Mouse (Mus musculus) heart, embryonic 11.5 days (tissue): Measurements from ENCODE around the gene Gria2. TPM values are rescaled to one million over a fixed set of nuclear protein-coding genes. Genes with fewer than 3 reads are reported as not detected.

Source experiments
- ATAC-seq: fragments of 200-750 bp; cut with Nextera tagmentation; replicated peaks from 2 replicates; pipeline ENCODE4 v1.8.0; 2017; ENCODE audit warnings: moderate library complexity; ENCODE audit not compliant: insufficient number of reproducible peaks, low FRiP score, low TSS enrichment
- H3K27ac ChIP-seq: fragments of 300-500 bp; sonication (generic); 2 replicates; pipeline ENCODE4 v1.5.1; 2014; ENCODE audit warnings: mild to moderate bottlenecking, low read depth, low read length
- H3K27me3 ChIP-seq: fragments of 300-500 bp; sonication (generic); 2 replicates; pipeline ENCODE4 v1.6.1; 2014; ENCODE audit warnings: mild to moderate bottlenecking, low read length, mixed read lengths; ENCODE audit not compliant: control insufficient read depth, insufficient read depth
- H3K36me3 ChIP-seq: fragments of 300-500 bp; sonication (generic); 2 replicates; pipeline ENCODE4 v1.6.1; 2014; ENCODE audit warnings: mild to moderate bottlenecking, low read length, moderate library complexity, mixed read lengths; ENCODE audit not compliant: control insufficient read depth, insufficient read depth
- H3K4me1 ChIP-seq: fragments of 300-500 bp; sonication (generic); 2 replicates; pipeline ENCODE4 v1.6.1; 2014; ENCODE audit warnings: low read length; ENCODE audit not compliant: control insufficient read depth, insufficient read depth
- H3K4me2 ChIP-seq: fragments of 300-500 bp; sonication (generic); 2 replicates; pipeline ENCODE4 v1.6.1; 2014; ENCODE audit warnings: mild to moderate bottlenecking, moderate library complexity
- H3K4me3 ChIP-seq: fragments of 300-500 bp; sonication (generic); 2 replicates; pipeline ENCODE4 v1.5.1; 2014; ENCODE audit warnings: low read depth, low read length
- H3K9ac ChIP-seq: fragments of 300-500 bp; sonication (generic); 2 replicates; pipeline ENCODE4 v1.6.1; 2014; ENCODE audit warnings: mild to moderate bottlenecking, low read depth, low read length, moderate library complexity
- H3K9me3 ChIP-seq: fragments of 300-500 bp; sonication (generic); replicated peaks from 2 replicates; pipeline ENCODE4 v1.6.1; 2016; ENCODE audit warnings: low read length; ENCODE audit not compliant: control insufficient read depth
- WGBS: fragments of 180-500 bp; shearing (Covaris S2); extraction: QIAGEN DNeasy Blood & Tissue Kit; methylation state at CpG from one replicate; pipeline ENCODE4 v1.1.7; 2014; ENCODE audit not compliant: insufficient replicate concordance; 5-methylcytosine and 5-hydroxymethylcytosine counted together
- polyA plus RNA-seq: library from polyadenylated mRNA; unstranded; fragments of >200 nt; fragmentation: Nextera tagmentation; extraction: Ambion mirVana; gene quantifications from 2 replicates; pipeline ENCODE4 v1.2.1, GENCODE M21; 2014

Gene Gria2
- polyA plus RNA-seq, 1 experiment from 2014 or later, result 1.7 TPM

GRCm38 (mm10) chr3:80795284-80795683 is 7.4 kb downstream of the Gria2 start:
- ATAC-seq, result no peak
- H3K9me3 ChIP-seq, result no peaks in the 10 kb centered on the region

GRCm38 (mm10) chr3:80787116-80787744 is 15.4 kb downstream of the Gria2 start:
- no peaks in the 10 kb centered on the region for H3K4me1 ChIP-seq
- H3K4me3 ChIP-seq, result no peak overlapping the region
- no peak overlapping the region for H3K27ac ChIP-seq
- WGBS, result 77% methylated on average over 3 of the region's 3 CpGs
- no peak overlapping the region for H3K9ac ChIP-seq
- H3K4me2 ChIP-seq, result no peak overlapping the region
- no peaks in the 10 kb centered on the region for H3K9me3 ChIP-seq
- ATAC-seq, result no peak
- no peaks in the 10 kb centered on the region for H3K36me3 ChIP-seq
- H3K27me3 ChIP-seq, result no peaks in the 10 kb centered on the region

More at GRCm38 (mm10) chr3:80795284-80795683, 7.4 kb downstream of the Gria2 start:
- no peak overlapping the region for H3K27ac ChIP-seq
- no peak overlapping the region for H3K4me2 ChIP-seq
- peaks cover 3% of the 10 kb centered on the region; the same call in 1 of the 2 replicates for H3K27me3 ChIP-seq
- no peaks in the 10 kb centered on the region for H3K4me1 ChIP-seq
- no peak overlapping the region for H3K4me3 ChIP-seq
- no peaks in the 10 kb centered on the region for H3K36me3 ChIP-seq
- 84% methylated on average over 2 of the region's 2 CpGs for WGBS
- no peak overlapping the region for H3K9ac ChIP-seq

DNA sequence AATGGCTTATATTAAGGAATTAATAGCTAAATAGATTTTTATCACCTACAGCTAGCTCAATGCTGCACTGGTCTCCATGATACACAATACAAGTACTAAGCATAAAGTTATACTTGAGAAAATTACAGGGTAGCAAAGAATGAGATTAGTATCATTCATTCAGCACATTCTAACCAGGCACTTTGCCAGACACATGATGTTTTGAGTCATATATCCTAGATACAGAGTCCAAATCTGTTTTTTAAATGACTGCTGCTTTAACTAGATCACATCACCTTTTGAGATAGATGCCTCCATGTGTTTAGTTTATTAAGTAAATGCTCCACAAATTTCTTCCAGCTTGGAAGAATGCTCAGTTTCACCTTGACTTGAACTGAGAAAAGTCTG is 21.5 kb downstream of the Gria2 start:
- H3K36me3 ChIP-seq, result no peaks in the 10 kb centered on the region
- no peak for ATAC-seq
- H3K27me3 ChIP-seq, result no peaks in the 10 kb centered on the region
- no peaks in the 10 kb centered on the region for H3K9me3 ChIP-seq
- no peak overlapping the region for H3K27ac ChIP-seq
- no peak overlapping the region for H3K9ac ChIP-seq
- H3K4me3 ChIP-seq, result no peak overlapping the region
- H3K4me2 ChIP-seq, result no peak overlapping the region
- H3K4me1 ChIP-seq, result no peaks in the 10 kb centered on the region

GRCm38 (mm10) chr3:80780383-80781143 is 22.1 kb downstream of the Gria2 start:
- no peak overlapping the region for H3K9ac ChIP-seq
- H3K4me3 ChIP-seq, result no peak overlapping the region
- no peaks in the 10 kb centered on the region for H3K9me3 ChIP-seq
- H3K4me1 ChIP-seq, result no peaks in the 10 kb centered on the region
- no peak for ATAC-seq
- H3K27me3 ChIP-seq, result no peaks in the 10 kb centered on the region
- no peaks in the 10 kb centered on the region for H3K36me3 ChIP-seq
- H3K4me2 ChIP-seq, result no peak overlapping the region
- H3K27ac ChIP-seq, result no peak overlapping the region
- 72% methylated on average over 4 of the region's 4 CpGs for WGBS

GRCm38 (mm10) chr3:80776628-80777027 is 26.0 kb downstream of the Gria2 start:
- Histone ChIP-seq H3K4me1 (no peaks in the 10 kb centered on the region), H3K27me3 (no peaks in the 10 kb centered on the region), H3K36me3 (no peaks in the 10 kb centered on the region), H3K27ac (no peak overlapping the region), H3K4me3 (no peak overlapping the region), H3K4me2 (no peak overlapping the region), H3K9me3 (no peaks in the 10 kb centered on the region), H3K9ac (no peak overlapping the region)
- ATAC-seq, result no peak
- WGBS, result 66% methylated on average over 2 of the region's 2 CpGs

GRCm38 (mm10) chr3:80775971-80776370 is 26.7 kb downstream of the Gria2 start:
- Histone ChIP-seq H3K4me2 (no peak overlapping the region), H3K27ac (no peak overlapping the region), H3K4me1 (no peaks in the 10 kb centered on the region), H3K27me3 (no peaks in the 10 kb centered on the region), H3K9me3 (no peaks in the 10 kb centered on the region), H3K36me3 (no peaks in the 10 kb centered on the region), H3K9ac (no peak overlapping the region), H3K4me3 (no peak overlapping the region)
- ATAC-seq, result no peak
- 84% methylated on average over 4 of the region's 4 CpGs for WGBS

- H3K4me2 ChIP-seq, result no peak overlapping the region
- no peak overlapping the region for H3K4me3 ChIP-seq
- no peak overlapping the region for H3K27ac ChIP-seq
- WGBS, result 72% methylated on average over 4 of the region's 4 CpGs
- H3K9ac ChIP-seq, result no peak overlapping the region
- no peaks in the 10 kb centered on the region for H3K4me1 ChIP-seq
- no peaks in the 10 kb centered on the region for H3K36me3 ChIP-seq
- no peaks in the 10 kb centered on the region for H3K9me3 ChIP-seq
- no peaks in the 10 kb centered on the region for H3K27me3 ChIP-seq
- ATAC-seq, result no peak
These were observed 28.4 kb downstream of the Gria2 start for GRCm38 (mm10) chr3:80774005-80774764.

DNA sequence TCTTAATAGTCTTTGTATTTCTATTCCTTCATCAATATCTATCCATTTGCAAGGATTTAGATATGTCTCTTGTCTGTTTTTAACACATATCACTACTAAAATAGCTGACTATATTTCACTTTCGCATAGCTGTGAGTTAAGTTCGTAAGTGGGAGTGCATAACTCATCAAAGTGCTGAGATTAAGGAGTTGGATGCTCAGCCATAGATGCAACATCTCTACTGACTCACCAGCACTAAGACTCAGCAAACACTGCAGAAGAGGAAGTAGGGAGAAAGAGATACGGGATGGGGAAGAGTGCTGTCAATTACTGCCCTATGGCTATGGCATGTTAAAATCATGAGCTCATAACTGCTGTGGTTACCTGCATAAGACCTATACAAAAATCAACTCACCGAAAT is 29.4 kb downstream of the Gria2 start:
- no peak overlapping the region for H3K4me3 ChIP-seq
- no peaks in the 10 kb centered on the region for H3K4me1 ChIP-seq
- no peak overlapping the region for H3K9ac ChIP-seq
- 75% methylated on average over 4 of the region's 4 CpGs for WGBS
- no peak overlapping the region for H3K4me2 ChIP-seq
- no peaks in the 10 kb centered on the region for H3K9me3 ChIP-seq
- ATAC-seq, result no peak
- no peaks in the 10 kb centered on the region for H3K27me3 ChIP-seq
- no peaks in the 10 kb centered on the region for H3K36me3 ChIP-seq
- H3K27ac ChIP-seq, result no peak overlapping the region
